Mouse (Mus musculus): ENCODE measurements around the gene Otoa.

DNA sequence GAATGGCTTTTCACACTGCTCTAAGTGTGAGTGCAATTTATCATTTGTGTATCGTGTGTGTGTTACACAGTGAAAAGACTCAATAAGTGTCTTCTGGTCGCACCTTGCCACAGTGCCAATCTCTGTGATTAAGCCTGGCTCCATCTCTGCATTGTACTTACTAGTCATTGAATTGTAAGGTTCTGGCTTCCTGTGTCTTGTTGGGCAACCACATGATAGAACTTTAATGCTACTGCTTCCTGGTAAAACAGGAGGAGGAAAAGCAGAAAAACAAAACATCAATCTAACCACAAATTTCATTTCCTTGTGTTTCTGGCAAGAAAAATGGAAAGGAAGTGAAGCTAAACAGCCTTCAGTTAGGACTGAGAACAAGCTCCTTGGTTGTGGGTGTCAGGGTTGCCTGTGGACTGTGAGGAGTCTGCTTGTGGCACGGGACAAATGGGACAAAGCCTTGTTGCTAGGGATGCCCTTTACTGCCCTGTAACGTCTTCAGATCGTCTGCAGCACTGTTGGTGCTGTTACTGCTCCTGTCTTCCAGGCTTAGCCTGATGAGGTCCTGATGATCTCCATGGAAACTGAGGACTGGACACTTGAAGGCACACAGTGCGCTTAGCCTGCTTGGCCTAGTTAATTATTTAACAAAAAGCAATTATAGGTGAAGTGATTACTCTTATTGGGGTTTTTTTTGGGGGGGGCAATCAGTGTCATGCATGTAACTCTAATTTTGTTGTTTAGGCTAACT lies 21.8 kb upstream of the Otoa start:
- no peak for TF ChIP-seq POLR2A (IDR thresholded peaks at IDR 0.05; ENCODE audit: low read depth, low read length)
- TF ChIP-seq CTCF (IDR thresholded peaks at IDR 0.05; ENCODE audit: extremely low read depth, insufficient read length, insufficient replicate concordance, low read depth, low read length) = no peak

Data from small intestine, adult 2 months (tissue).